Mouse (Mus musculus): ENCODE measurements around the gene Padi2.

- no peak for TF ChIP-seq GATA1 (IDR thresholded peaks at IDR 0.05; ENCODE audit: low read length)
- no peak for TF ChIP-seq TAL1 (IDR thresholded peaks at IDR 0.05; ENCODE audit: low read length)
These were observed 25.0 kb upstream of the Padi2 start for GRCm38 (mm10) chr4:140881026-140881670.
